Mouse (Mus musculus) heart, embryonic 12.5 days (tissue): Measurements from ENCODE around the gene Nom1. TPM values are rescaled to one million over a fixed set of nuclear protein-coding genes. Genes with fewer than 3 reads are reported as not detected.

Source experiments
- ATAC-seq: fragments of 200-750 bp; cut with Nextera tagmentation; 2 replicates; pipeline ENCODE4 v1.8.0; 2017; ENCODE audit warnings: moderate TSS enrichment, moderate library complexity; ENCODE audit not compliant: insufficient number of reproducible peaks, low FRiP score
- H3K27ac ChIP-seq: fragments of 300-500 bp; sonication (generic); 2 replicates; pipeline ENCODE4 v1.5.1; 2016; ENCODE audit warnings: mild to moderate bottlenecking, moderate library complexity; ENCODE audit not compliant: poor library complexity, severe bottlenecking
- H3K27me3 ChIP-seq: fragments of 300-500 bp; sonication (generic); replicated peaks from 2 replicates; pipeline ENCODE4 v1.6.1; 2016; ENCODE audit warnings: mild to moderate bottlenecking, moderate library complexity
- H3K36me3 ChIP-seq: fragments of 300-500 bp; sonication (generic); 2 replicates; pipeline ENCODE4 v1.6.1; 2016; ENCODE audit warnings: mild to moderate bottlenecking, moderate library complexity
- H3K4me1 ChIP-seq: fragments of 300-500 bp; sonication (generic); replicated peaks from 2 replicates; pipeline ENCODE4 v1.6.1; 2016; ENCODE audit warnings: mild to moderate bottlenecking
- H3K4me2 ChIP-seq: fragments of 300-500 bp; sonication (generic); 2 replicates; pipeline ENCODE4 v1.6.1; 2016; ENCODE audit warnings: mild to moderate bottlenecking, moderate library complexity
- H3K4me3 ChIP-seq: fragments of 300-500 bp; sonication (generic); 2 replicates; pipeline ENCODE4 v1.5.1; 2016; ENCODE audit warnings: mild to moderate bottlenecking
- H3K9ac ChIP-seq: fragments of 300-500 bp; sonication (generic); 2 replicates; pipeline ENCODE4 v1.6.1; 2016; ENCODE audit warnings: mild to moderate bottlenecking, moderate library complexity
- H3K9me3 ChIP-seq: fragments of 300-500 bp; sonication (generic); replicated peaks from 2 replicates; pipeline ENCODE4 v1.6.1; 2016; ENCODE audit warnings: mild to moderate bottlenecking, moderate library complexity
- WGBS: fragments of 180-500 bp; shearing (Covaris S2); methylation state at CpG from one replicate; pipeline ENCODE4 v1.1.7; 2016; 5-methylcytosine and 5-hydroxymethylcytosine counted together
- polyA plus RNA-seq: library from polyadenylated mRNA; unstranded; fragments of >200 nt; fragmentation: Nextera tagmentation; extraction: Ambion mirVana; gene quantifications from 2 replicates; pipeline ENCODE4 v1.2.1, GENCODE M21; 2016

The Nom1 gene
- polyA plus RNA-seq, 1 experiment from 2014 or later: 23.6 TPM

DNA sequence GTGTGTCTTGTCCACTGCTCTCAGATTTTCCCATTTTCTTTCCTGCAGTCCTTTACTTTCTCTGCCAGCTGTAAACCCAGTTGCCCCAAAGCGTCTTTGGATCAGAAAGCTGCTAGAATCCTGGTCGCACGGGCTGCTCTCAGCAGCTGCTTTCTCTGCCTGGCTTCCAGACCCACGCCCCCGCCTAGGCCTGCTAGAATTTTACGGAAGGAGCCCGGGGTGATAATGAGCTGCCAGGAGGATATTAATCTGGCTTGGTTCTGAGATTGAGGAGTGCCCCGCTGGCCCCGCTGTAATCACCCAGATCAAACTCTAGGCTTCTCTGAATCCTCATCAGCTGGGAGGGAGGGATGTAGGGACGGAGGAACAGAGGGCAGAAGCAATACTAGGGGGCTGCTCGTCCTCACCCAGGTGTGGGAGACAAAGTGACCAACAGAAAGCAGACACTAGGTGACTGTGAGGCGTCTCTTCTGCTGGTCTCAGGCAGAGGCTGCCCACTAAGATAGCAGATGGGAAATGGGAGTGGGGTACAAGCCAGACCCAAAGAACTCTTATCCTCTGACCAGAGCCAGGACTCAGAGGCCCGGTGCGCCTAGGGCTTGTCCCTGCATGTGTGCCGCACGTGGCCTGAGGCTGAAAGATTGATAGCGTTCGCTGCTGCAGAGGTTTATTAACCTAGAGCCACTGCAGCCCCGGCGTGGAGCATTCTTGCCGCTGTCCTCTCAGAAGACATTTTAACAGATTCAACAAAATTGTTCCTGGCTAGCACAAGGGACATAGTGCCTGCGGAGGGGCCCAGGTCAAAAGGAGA, 37.6 kb downstream of the Nom1 start:
- H3K9ac ChIP-seq: no peak overlapping the region
- no peak for ATAC-seq
- WGBS: 1% methylated on average over 22 of the region's 22 CpGs
- no peaks in the 10 kb centered on the region for H3K9me3 ChIP-seq
- peaks cover 95% of the 10 kb centered on the region for H3K27me3 ChIP-seq
- no peak overlapping the region for H3K4me2 ChIP-seq
- H3K36me3 ChIP-seq: no peaks in the 10 kb centered on the region
- no peak overlapping the region for H3K4me3 ChIP-seq
- H3K27ac ChIP-seq: no peak overlapping the region
- H3K4me1 ChIP-seq: peaks cover 18% of the 10 kb centered on the region; the same call in 1 of the 2 replicates

DNA sequence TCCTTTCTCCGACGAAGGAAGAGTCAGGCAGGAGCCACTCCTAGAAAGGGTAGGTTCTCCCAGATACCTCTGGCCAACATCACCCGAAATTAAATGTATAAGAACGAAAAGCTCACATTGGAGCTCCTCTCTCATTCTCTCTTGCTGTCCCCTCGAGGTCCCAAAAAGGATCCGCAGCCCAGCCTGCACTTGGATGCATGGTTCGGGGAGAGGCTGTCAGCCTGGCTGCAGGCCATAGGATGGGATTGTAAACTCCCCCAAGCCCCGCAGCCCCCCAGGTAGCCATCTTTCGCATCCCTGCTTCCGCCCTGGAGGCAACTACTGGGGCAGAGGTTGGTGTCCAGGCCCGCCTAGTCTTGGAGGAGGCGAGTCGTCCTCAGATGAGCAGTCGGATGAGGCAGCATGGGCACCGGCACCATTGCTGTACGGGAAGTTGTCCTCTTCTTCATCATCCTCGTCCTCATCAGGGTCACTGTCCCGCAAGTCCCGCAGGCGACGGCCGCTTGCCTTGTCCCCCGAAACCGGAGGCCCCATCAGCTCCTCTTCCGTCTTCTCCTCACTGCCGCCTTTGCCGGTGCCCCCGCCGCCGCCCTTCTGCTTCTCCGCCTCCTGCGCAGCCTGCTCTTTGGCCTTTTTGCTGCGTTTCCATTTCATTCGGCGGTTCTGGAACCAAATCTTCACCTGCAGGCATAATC, 39.2 kb downstream of the Nom1 start:
- Histone ChIP-seq H3K9me3 (no peaks in the 10 kb centered on the region), H3K36me3 (no peaks in the 10 kb centered on the region), H3K4me1 (peaks cover 22% of the 10 kb centered on the region), H3K27me3 (peaks cover 97% of the 10 kb centered on the region), H3K4me2 (no peak overlapping the region), H3K9ac (no peak overlapping the region), H3K27ac (no peak overlapping the region), H3K4me3 (peak overlapping the region; percentile 3; the same call in 1 of the 2 replicates)
- ATAC-seq: no peak
- WGBS: 1% methylated on average over 35 of the region's 35 CpGs

DNA sequence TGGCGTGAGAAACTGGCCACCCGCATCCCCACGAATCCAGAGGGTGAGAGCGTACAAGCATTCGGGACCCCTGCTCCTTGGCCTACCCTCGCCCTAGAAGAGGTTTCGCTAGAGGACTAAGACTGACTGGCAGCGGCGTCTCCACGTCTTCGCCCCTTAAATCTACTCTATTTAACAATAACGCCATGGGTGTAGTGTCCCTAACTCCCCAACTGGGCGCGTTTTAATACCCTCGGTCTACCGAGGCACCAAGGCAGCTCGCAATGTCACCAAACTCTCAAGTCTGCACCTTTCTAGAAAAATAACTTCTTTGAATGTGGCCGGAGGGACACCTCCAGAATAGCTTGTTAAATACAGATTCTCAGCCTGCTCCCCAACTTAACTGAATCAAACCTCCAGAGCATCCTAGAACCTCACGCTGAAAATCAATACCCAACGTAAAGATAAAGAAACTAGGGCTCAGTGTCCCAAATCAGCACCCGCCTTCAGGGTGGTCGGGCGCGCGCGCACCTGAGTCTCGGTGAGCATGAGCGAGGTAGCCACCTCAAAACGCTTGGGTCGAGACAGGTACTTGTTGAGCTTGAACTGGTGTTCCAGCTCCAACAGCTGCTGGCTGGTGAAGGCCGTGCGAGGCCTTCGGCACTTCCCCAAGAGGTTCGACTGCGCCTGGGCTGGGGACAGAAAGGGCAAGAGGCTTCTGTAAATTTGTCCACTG, 39.9 kb downstream of the Nom1 start:
- no peak overlapping the region for H3K27ac ChIP-seq
- 3% methylated on average over 35 of the region's 35 CpGs for WGBS
- no peaks in the 10 kb centered on the region for H3K9me3 ChIP-seq
- 0 out of 2 replicates have a peak overlapping the region, but pooled peaks have one; percentile 3 for H3K4me3 ChIP-seq
- H3K4me1 ChIP-seq: peaks cover 27% of the 10 kb centered on the region
- H3K4me2 ChIP-seq: no peak overlapping the region
- no peak for ATAC-seq
- peaks cover 98% of the 10 kb centered on the region for H3K27me3 ChIP-seq
- no peak overlapping the region for H3K9ac ChIP-seq
- H3K36me3 ChIP-seq: no peaks in the 10 kb centered on the region

DNA sequence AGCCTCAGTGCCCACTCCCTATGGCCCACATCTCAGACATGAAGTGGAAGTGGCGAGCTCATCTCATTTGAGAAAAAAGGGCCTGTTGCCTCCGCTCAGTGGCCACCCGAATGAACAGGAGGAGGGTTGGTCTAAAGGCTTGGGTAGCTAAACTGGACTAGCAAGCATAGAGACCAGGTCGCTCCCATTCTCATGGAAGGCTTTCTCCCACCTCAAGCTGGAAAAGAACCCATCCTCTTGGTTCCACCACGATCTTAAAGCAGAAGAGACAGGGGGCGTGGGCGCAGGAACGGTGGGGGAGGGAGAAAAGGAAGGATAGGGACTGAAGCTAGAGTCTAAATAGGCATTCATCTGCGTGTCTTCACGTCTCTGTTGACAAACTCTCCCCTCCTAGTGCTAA, 40.6 kb downstream of the Nom1 start:
- Histone ChIP-seq H3K9ac (no peak overlapping the region), H3K4me3 (no peak overlapping the region), H3K4me1 (peaks cover 27% of the 10 kb centered on the region), H3K4me2 (no peak overlapping the region), H3K36me3 (no peaks in the 10 kb centered on the region), H3K27me3 (peaks cover 98% of the 10 kb centered on the region), H3K27ac (no peak overlapping the region), H3K9me3 (no peaks in the 10 kb centered on the region)
- no peak for ATAC-seq
- 1% methylated on average over 10 of the region's 10 CpGs for WGBS

DNA sequence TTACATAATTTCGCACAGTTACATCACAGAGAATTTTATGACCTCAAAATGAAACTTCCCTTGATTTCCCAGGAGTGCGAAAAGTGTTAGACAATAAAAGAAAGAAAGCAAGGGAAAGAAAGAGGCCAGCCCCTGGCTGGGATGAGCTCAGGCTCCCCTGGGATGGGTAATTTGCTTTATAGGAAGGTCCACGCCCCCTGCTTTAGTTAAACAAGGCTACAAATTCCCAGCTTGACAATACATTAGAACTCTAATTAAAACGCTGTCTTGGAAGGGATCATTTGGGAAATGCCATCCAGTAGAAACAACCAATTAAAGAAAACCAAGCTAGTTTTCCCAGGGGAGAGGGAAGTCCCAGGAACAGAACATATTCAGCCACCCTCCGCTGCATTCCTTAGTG, 41.1 kb downstream of the Nom1 start:
- peaks cover 27% of the 10 kb centered on the region for H3K4me1 ChIP-seq
- no peak for ATAC-seq
- H3K27me3 ChIP-seq: peaks cover 98% of the 10 kb centered on the region
- H3K4me2 ChIP-seq: no peak overlapping the region
- H3K4me3 ChIP-seq: no peak overlapping the region
- H3K9ac ChIP-seq: no peak overlapping the region
- H3K27ac ChIP-seq: no peak overlapping the region
- H3K9me3 ChIP-seq: no peaks in the 10 kb centered on the region
- H3K36me3 ChIP-seq: no peaks in the 10 kb centered on the region
- 10% methylated on average over 5 of the region's 5 CpGs for WGBS

DNA sequence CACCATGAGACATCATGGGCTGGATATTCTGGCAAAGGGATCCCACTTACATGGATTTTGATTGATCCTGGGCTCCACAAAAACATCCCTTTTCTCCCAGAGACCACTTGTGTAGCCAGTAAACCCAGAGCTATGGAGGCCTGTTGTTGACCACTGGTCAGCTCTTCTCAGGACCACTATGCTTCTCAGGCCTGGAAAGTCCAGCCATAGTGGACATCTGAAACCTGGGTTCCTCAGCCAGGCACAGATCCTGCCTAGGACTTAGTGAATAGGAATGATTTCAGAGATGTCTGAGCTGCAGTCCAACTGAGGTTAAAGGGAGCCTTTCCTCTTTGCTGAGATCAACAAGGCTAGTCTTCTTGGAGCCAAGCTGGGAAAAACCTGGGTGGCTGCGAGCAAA, 41.6 kb downstream of the Nom1 start:
- no peak for ATAC-seq
- 5% methylated on average over 1 of the region's 1 CpGs for WGBS
- no peaks in the 10 kb centered on the region for H3K36me3 ChIP-seq
- H3K27ac ChIP-seq: no peak overlapping the region
- no peaks in the 10 kb centered on the region for H3K9me3 ChIP-seq
- H3K4me1 ChIP-seq: peaks cover 27% of the 10 kb centered on the region
- H3K4me2 ChIP-seq: no peak overlapping the region
- peaks cover 98% of the 10 kb centered on the region for H3K27me3 ChIP-seq
- no peak overlapping the region for H3K4me3 ChIP-seq
- no peak overlapping the region for H3K9ac ChIP-seq

DNA sequence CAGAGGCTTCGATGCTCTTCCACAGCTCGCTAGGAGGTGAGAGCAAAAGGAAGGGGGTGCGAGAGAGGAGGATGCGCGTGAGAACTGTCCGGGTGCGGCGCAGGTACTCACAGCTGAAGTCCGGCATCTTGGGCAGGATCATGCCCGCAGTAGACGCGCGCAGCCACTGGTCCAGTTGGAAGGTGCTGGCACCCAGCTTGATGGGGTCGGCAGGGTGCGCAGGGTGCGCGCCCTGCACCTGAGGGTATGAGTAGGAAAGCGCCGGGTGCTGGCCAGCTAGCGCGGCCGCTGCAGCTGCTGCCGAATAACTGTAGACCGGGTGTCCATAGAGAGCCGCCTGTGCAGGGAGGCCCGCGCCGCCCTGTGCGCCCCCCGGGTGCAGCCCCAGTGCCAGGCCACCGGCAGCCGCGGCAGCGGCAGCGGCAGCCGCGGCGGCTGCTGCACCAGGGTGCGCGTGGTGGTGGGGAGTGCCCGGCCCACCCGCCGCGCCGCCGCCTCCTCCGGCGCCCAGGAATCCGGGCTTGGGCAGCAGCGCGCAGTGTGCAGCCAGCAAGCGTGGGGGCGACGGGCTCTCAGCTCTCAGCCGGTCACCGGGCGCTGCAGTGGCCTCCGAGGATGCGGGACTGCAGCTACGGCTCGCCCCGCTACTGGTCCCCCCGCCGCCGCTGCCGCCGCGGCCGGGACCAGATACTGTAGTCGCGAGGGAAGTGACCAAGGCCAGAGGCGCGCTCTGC, 43.2 kb downstream of the Nom1 start:
- Histone ChIP-seq H3K4me3 (peak overlapping the region; percentile 51), H3K4me2 (peak overlapping the region; percentile 87), H3K27me3 (peaks cover 98% of the 10 kb centered on the region), H3K9ac (peak overlapping the region; percentile 6; the same call in 1 of the 2 replicates), H3K9me3 (no peaks in the 10 kb centered on the region), H3K36me3 (no peaks in the 10 kb centered on the region), H3K27ac (no peak overlapping the region), H3K4me1 (peaks cover 27% of the 10 kb centered on the region)
- 1% methylated on average over 71 of the region's 73 CpGs for WGBS
- ATAC-seq: no peak

DNA sequence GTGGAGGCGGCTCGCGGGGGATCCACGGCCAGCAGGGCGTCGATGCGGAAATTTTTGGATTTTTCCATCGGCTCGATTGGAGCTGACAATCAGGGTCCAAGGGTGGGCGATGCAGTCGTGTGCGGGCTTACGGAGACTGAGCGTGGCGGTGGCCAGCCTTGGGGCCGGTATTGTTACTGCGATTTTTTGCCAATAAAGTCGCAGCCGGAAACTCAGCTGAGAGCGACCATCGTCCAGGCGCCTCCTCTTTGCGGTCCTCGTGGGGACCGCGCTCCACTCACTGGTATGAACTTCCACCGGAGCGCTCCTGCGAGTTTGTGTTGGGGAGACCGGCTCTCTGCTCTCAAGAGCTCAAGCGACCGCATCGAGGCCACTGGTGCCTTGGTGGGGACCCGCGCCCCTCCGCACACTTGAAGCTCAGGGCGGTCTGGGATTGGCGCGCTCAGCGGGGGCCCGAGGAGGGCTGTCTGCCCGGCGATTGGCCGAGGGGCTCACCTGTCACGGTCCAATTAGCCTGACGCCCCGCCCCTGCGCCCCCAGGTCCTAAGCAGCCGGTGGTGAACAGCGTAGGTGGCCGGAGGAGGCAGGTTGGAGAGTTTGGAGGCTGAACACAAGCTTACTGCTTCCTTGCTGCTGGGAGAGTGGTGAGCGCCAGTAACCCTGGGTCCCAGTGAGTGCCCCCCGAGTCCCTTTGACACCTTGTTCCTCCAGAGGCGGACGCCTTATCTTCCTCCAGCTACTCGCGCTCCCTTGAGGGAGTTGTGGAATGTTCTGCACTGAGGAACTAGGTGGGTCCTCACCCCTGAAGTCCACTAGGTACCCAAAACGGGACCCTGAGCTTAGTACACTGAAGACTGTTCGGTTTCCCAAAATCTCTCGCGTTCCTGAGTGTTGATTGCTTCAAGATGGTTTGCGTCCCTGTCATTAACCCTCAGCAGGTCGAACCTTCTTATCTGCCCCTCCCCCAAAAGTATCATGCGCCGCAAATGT, 44.0 kb downstream of the Nom1 start, which contains the start of gene Mnx1:
Mnx1 (minus strand) TSS at position 263 of the 990 bp plus-strand sequence.
- Histone ChIP-seq H3K4me1 (peaks cover 27% of the 10 kb centered on the region), H3K9me3 (no peaks in the 10 kb centered on the region), H3K27me3 (peaks cover 99% of the 10 kb centered on the region), H3K4me3 (peak within 1 kb of the TSS; percentile 51), H3K9ac (peak within 1 kb of the TSS; percentile 6; the same call in 1 of the 2 replicates), H3K27ac (no peak within 1 kb of the TSS), H3K36me3 (no peaks in the 10 kb centered on the region), H3K4me2 (peak within 1 kb of the TSS; percentile 87)
- ATAC-seq: 0 out of 2 replicates have a peak, but pooled peaks have one; percentile 41
- under 1% methylated on average over 65 of the region's 65 CpGs for WGBS

DNA sequence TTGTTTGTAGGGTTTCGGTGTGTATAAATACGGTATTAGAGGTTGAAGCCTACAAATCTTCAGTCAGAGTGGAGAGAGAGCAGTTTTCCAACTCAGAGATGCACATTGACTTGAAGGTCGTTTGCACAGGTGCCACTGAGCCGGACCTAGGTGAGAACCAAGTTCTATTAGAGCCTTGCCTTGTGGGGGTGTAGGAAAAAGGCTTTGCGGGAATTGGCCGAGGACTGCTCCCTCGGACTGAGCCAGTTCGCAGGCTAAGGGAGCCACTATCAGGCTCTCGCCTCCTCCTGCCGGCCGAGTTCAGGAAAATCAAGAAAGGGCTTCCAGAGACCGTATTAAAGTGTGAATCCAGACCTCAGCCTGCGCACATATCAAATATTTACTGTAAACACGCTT, 44.7 kb downstream of the Nom1 start:
- WGBS: 1% methylated on average over 14 of the region's 14 CpGs
- peak overlapping the region; percentile 87; the same call in 1 of the 2 replicates for H3K4me2 ChIP-seq
- ATAC-seq: no peak

DNA sequence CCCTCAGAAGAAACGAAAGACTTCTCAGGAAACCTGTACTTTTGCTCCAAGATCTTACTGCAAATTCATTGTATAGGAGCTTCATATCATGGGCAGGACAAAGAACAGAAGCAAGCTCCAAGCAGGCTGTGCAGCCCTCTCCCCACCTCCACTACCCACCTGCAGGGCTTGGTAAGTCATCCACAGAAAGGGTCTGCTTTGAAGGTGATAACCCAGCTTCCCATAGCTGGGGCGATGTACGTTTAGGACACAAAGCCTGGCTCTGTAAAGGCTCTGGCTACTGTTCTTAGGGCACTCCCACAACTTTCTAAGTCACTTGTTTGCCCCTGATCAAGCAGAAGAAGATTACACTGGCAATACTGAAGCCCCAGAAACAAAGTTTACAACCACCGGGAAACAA, 49.3 kb downstream of the Nom1 start:
- H3K4me3 ChIP-seq: no peak overlapping the region
- no peaks in the 10 kb centered on the region for H3K36me3 ChIP-seq
- peaks cover 10% of the 10 kb centered on the region for H3K4me1 ChIP-seq
- H3K27ac ChIP-seq: no peak overlapping the region
- no peak overlapping the region for H3K9ac ChIP-seq
- no peak for ATAC-seq
- H3K27me3 ChIP-seq: peaks cover 95% of the 10 kb centered on the region
- no peaks in the 10 kb centered on the region for H3K9me3 ChIP-seq
- 12% methylated on average over 4 of the region's 4 CpGs for WGBS
- H3K4me2 ChIP-seq: no peak overlapping the region

More for the DNA sequence above, 44.7 kb downstream of the Nom1 start:
- Histone ChIP-seq H3K9ac (no peak overlapping the region), H3K27ac (no peak overlapping the region), H3K27me3 (peaks cover 99% of the 10 kb centered on the region), H3K36me3 (no peaks in the 10 kb centered on the region), H3K4me3 (peak overlapping the region; percentile 12; the same call in 1 of the 2 replicates), H3K9me3 (no peaks in the 10 kb centered on the region), H3K4me1 (peaks cover 21% of the 10 kb centered on the region)
